Mouse (Mus musculus): Measurements from ENCODE around the gene Fam78a. TPM values are rescaled to one million over a fixed set of nuclear protein-coding genes. Genes with fewer than 3 reads are reported as not detected.

Gene Fam78a
- 0.37 and 0.65 TPM in 2 replicates for polyA plus RNA-seq (2015; fragmentation: Nextera tagmentation; extraction: Ambion mirVana)

GRCm38 (mm10) chr2:32084111-32084871, at the start of gene Fam78a:
Gene Fam78a, minus strand, starts transcription at chr2:32084857.

DNA sequence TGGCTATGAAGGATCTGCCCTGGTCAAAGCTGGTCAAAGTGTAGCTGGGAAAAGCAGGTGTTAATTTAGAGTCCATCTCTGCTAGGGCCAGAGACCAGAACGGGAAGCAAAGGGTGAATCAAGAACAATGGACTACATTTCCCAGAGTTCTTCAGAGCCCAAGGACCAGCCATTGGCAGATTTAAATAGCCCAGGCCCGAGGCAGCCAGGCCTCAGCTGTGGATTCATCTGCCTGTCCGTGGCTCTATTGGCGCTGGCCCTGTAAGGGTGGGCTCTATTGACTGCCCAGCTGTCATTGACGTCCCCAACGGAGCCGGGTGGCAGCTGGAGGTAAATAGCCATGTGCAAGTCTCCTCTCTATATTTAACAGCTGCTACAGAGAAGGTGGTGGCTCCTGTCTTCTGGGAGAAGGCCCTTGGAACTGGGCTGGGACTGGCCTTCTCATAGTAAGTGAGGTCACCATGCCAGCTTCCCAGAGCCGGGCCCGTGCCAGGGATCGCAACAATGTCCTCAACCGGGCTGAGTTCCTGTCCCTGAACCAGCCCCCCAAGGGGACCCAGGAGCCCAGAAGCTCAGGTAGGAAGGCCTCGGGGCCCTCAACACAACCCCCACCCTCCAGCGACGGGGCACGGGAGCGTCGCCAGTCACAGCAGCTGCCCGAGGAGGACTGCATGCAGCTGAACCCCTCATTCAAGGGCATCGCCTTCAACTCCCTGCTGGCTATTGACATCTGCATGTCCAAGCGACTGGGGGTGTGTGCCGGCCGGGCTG, 10.9 kb upstream of the Fam78a start, which contains the start of gene Plpp7:
Gene Plpp7, plus strand, starts transcription at position 178 of the 771 bp plus-strand sequence.

Small RNAs within 50 kb of the gene (microRNA-seq; reads per million reads assigned to microRNA genes)
- gene Mir7674 = 1.9 reads per million

Other genes with a start within 250 kb of the Fam78a start
- gene Fibcd1, start 238.9 kb downstream of the Fam78a start, polyA plus RNA-seq (2015; fragmentation: Nextera tagmentation; extraction: Ambion mirVana) = 0.04 TPM in 1 of 2 replicates, not detected in the other
- gene Lamc3, start 197.6 kb downstream of the Fam78a start, polyA plus RNA-seq (2015; fragmentation: Nextera tagmentation; extraction: Ambion mirVana) = 0.54 and 0.58 TPM in 2 replicates
- gene Aif1l, start 134.7 kb downstream of the Fam78a start, polyA plus RNA-seq (2015; fragmentation: Nextera tagmentation; extraction: Ambion mirVana) = 8.9 and 13.1 TPM in 2 replicates
- gene Nup214, start 110.4 kb downstream of the Fam78a start, polyA plus RNA-seq (2015; fragmentation: Nextera tagmentation; extraction: Ambion mirVana) = 38.2 and 38.8 TPM in 2 replicates
- 2.6 and 3.2 TPM in 2 replicates for gene Plpp7, start 10.7 kb upstream of the Fam78a start, polyA plus RNA-seq (2015; fragmentation: Nextera tagmentation; extraction: Ambion mirVana)
- 20.9 and 22.2 TPM in 2 replicates for gene Prrc2b, start 66.2 kb upstream of the Fam78a start, polyA plus RNA-seq (2015; fragmentation: Nextera tagmentation; extraction: Ambion mirVana)
- gene Pomt1, start 151.7 kb upstream of the Fam78a start, polyA plus RNA-seq (2015; fragmentation: Nextera tagmentation; extraction: Ambion mirVana) = 9.2 and 9.6 TPM in 2 replicates
- gene Uck1, start 175.3 kb upstream of the Fam78a start, polyA plus RNA-seq (2015; fragmentation: Nextera tagmentation; extraction: Ambion mirVana) = 41.4 and 44.3 TPM in 2 replicates
- 21.3 and 21.6 TPM in 2 replicates for gene Golga2, start 202.5 kb upstream of the Fam78a start, polyA plus RNA-seq (2015; fragmentation: Nextera tagmentation; extraction: Ambion mirVana)
- gene Swi5, start 203.2 kb upstream of the Fam78a start, polyA plus RNA-seq (2015; fragmentation: Nextera tagmentation; extraction: Ambion mirVana) = 334 and 344 TPM in 2 replicates

Data from urinary bladder, postnatal 0 days (tissue).